Mouse (Mus musculus): ENCODE results near the gene 4933403O08Rik. TPM values are rescaled to one million over a fixed set of nuclear protein-coding genes. Genes with fewer than 3 reads are reported as not detected.

The 4933403O08Rik gene
- polyA plus RNA-seq (2012): not detected in 2 replicates

- H3K36me3 ChIP-seq (ENCODE audit: control insufficient read depth): no peaks in the 10 kb centered on the region
- TF ChIP-seq GATA1 (IDR thresholded peaks at IDR 0.05; ENCODE audit: low read length): no peak
- no peak for TF ChIP-seq TAL1 (IDR thresholded peaks at IDR 0.05; ENCODE audit: low read length)
- no peaks in the 10 kb centered on the region for H3K9me3 ChIP-seq (ENCODE audit: control insufficient read depth, low read length)
- no peaks in the 10 kb centered on the region for H3K4me1 ChIP-seq (ENCODE audit: control insufficient read depth)
- H3K27me3 ChIP-seq (ENCODE audit: control insufficient read depth): no peaks in the 10 kb centered on the region
- no peak within 1 kb of the TSS for H3K4me3 ChIP-seq (replicated peaks)
Measured at GRCm38 (mm10) chrX:112238749-112239148, at the start of gene 4933403O08Rik. Gene 4933403O08Rik (plus strand): TSS chrX:112239049.

GRCm38 (mm10) chrX:112242916-112243315 lies 4.1 kb downstream of the 4933403O08Rik start:
- H3K4me3 ChIP-seq (replicated peaks): no peak overlapping the region
- H3K27me3 ChIP-seq (ENCODE audit: control insufficient read depth): no peaks in the 10 kb centered on the region
- TF ChIP-seq TAL1 (IDR thresholded peaks at IDR 0.05; ENCODE audit: low read length): no peak
- TF ChIP-seq GATA1 (IDR thresholded peaks at IDR 0.05; ENCODE audit: low read length): no peak
- H3K9me3 ChIP-seq (ENCODE audit: control insufficient read depth, low read length): no peaks in the 10 kb centered on the region
- H3K4me1 ChIP-seq (ENCODE audit: control insufficient read depth): no peaks in the 10 kb centered on the region
- no peaks in the 10 kb centered on the region for H3K36me3 ChIP-seq (ENCODE audit: control insufficient read depth)

GRCm38 (mm10) chrX:112255513-112255912 lies 16.7 kb downstream of the 4933403O08Rik start:
- H3K4me1 ChIP-seq (ENCODE audit: control insufficient read depth): no peaks in the 10 kb centered on the region
- no peaks in the 10 kb centered on the region for H3K27me3 ChIP-seq (ENCODE audit: control insufficient read depth)
- H3K9me3 ChIP-seq (ENCODE audit: control insufficient read depth, low read length): no peaks in the 10 kb centered on the region
- no peak for TF ChIP-seq GATA1 (IDR thresholded peaks at IDR 0.05; ENCODE audit: low read length)
- H3K4me3 ChIP-seq (replicated peaks): no peak overlapping the region
- H3K36me3 ChIP-seq (ENCODE audit: control insufficient read depth): no peaks in the 10 kb centered on the region

GRCm38 (mm10) chrX:112273550-112273949 lies 34.7 kb downstream of the 4933403O08Rik start:
- no peaks in the 10 kb centered on the region for H3K36me3 ChIP-seq (ENCODE audit: control insufficient read depth)
- no peaks in the 10 kb centered on the region for H3K9me3 ChIP-seq (ENCODE audit: control insufficient read depth, low read length)

More at GRCm38 (mm10) chrX:112273550-112273949, 34.7 kb downstream of the 4933403O08Rik start:
- Histone ChIP-seq H3K27me3 (ENCODE audit: control insufficient read depth) (no peaks in the 10 kb centered on the region), H3K4me3 (replicated peaks) (no peak overlapping the region), H3K4me1 (ENCODE audit: control insufficient read depth) (no peaks in the 10 kb centered on the region)
- TF ChIP-seq TAL1 (IDR thresholded peaks at IDR 0.05; ENCODE audit: low read length): no peak
- no peak for TF ChIP-seq GATA1 (IDR thresholded peaks at IDR 0.05; ENCODE audit: low read length)

Other genes with a start within 250 kb of the 4933403O08Rik start
- gene Tex16, start 228.0 kb upstream of the 4933403O08Rik start, polyA plus RNA-seq (2012): not detected in 2 replicates
- gene Apool, start 72.3 kb downstream of the 4933403O08Rik start, polyA plus RNA-seq (2012): 0.14 and 0.23 TPM in 2 replicates
- gene Satl1, start 167.7 kb downstream of the 4933403O08Rik start, polyA plus RNA-seq (2012): not detected in 2 replicates